Mouse (Mus musculus): Measurements from ENCODE around the gene Anxa3. TPM values are rescaled to one million over a fixed set of nuclear protein-coding genes. Genes with fewer than 3 reads are reported as not detected.

Gene Anxa3
- polyA plus RNA-seq, 1 experiment from 2014 or later = 34.1 TPM

- ATAC-seq (ENCODE audit: insufficient number of reproducible peaks, insufficient read depth, low FRiP score, low TSS enrichment) = no peak
- Histone ChIP-seq H3K27me3 (no peaks in the 10 kb centered on the region), H3K9me3 (no peaks in the 10 kb centered on the region), H3K4me3 (no peak overlapping the region), H3K9ac (no peak overlapping the region), H3K4me1 (no peaks in the 10 kb centered on the region), H3K27ac (no peak overlapping the region), H3K4me2 (replicated peaks) (no peak overlapping the region), H3K36me3 (no peaks in the 10 kb centered on the region)
- WGBS = 36% methylated on average over 3 of the region's 3 CpGs
These were observed 55.2 kb downstream of the Anxa3 start for GRCm38 (mm10) chr5:96848386-96848785.

GRCm38 (mm10) chr5:96849232-96849631, 56.1 kb downstream of the Anxa3 start:
- Histone ChIP-seq H3K9ac (no peak overlapping the region), H3K4me1 (no peaks in the 10 kb centered on the region), H3K36me3 (no peaks in the 10 kb centered on the region), H3K27ac (no peak overlapping the region), H3K27me3 (no peaks in the 10 kb centered on the region), H3K4me3 (no peak overlapping the region), H3K4me2 (replicated peaks) (no peak overlapping the region), H3K9me3 (no peaks in the 10 kb centered on the region)
- no peak for ATAC-seq (ENCODE audit: insufficient number of reproducible peaks, insufficient read depth, low FRiP score, low TSS enrichment)
- WGBS = 54% methylated on average over 3 of the region's 3 CpGs

DNA sequence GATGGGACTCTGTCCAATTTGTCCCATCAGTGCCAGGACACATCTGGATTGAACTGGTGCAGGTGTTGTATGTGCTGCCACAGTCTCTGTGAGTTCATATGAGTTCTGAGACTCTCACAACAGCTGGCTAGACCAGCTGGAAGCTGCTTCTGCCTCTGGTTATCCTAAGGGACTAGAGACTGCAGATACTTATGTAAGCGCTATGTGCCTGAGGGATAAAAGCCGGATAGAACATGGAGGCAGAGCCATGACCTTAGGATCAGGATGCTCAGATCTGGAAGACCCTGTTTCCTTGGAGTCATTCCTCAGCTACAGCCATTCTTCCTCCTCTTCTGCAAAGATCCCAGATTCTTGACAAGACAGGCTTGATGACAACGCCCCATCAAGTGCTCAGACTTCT, 60.3 kb downstream of the Anxa3 start:
- no peak overlapping the region for H3K4me2 ChIP-seq (replicated peaks)
- H3K27me3 ChIP-seq = no peaks in the 10 kb centered on the region
- H3K9me3 ChIP-seq = no peaks in the 10 kb centered on the region
- no peaks in the 10 kb centered on the region for H3K36me3 ChIP-seq
- ATAC-seq (ENCODE audit: insufficient number of reproducible peaks, insufficient read depth, low FRiP score, low TSS enrichment) = no peak
- H3K4me3 ChIP-seq = no peak overlapping the region
- no peak overlapping the region for H3K27ac ChIP-seq
- no peaks in the 10 kb centered on the region for H3K4me1 ChIP-seq
- no peak overlapping the region for H3K9ac ChIP-seq
- 74% methylated on average over 3 of the region's 3 CpGs for WGBS

- H3K4me3 ChIP-seq = no peak overlapping the region
- H3K27ac ChIP-seq = no peak overlapping the region
- no peak overlapping the region for H3K4me2 ChIP-seq (replicated peaks)
- H3K9me3 ChIP-seq = no peaks in the 10 kb centered on the region
- no peaks in the 10 kb centered on the region for H3K36me3 ChIP-seq
- no peaks in the 10 kb centered on the region for H3K27me3 ChIP-seq
- H3K9ac ChIP-seq = no peak overlapping the region
- WGBS = 75% methylated on average over 3 of the region's 3 CpGs
- no peak for ATAC-seq (ENCODE audit: insufficient number of reproducible peaks, insufficient read depth, low FRiP score, low TSS enrichment)
- H3K4me1 ChIP-seq = no peaks in the 10 kb centered on the region
These were observed 61.2 kb downstream of the Anxa3 start for GRCm38 (mm10) chr5:96854350-96854749.

DNA sequence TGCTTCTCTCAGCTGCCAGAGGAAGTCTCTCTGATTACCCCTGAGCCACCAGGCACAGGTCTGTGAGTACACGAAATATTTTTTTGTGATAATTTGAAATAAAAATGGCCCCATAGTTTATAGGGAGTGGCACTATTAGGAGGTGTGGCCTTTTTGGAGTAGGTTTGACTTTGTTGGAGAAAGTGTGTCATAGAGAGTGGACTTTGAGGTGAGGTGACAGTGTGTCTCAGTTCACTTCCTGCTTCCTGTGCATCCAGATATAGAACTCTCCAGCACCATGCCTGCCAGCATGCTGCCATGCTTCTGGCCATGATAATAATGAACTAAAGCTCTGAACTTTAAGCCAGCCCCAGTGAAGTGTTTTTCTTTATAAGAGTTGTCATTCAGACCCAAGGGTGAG, 66.8 kb downstream of the Anxa3 start:
- Histone ChIP-seq H3K27me3 (no peaks in the 10 kb centered on the region), H3K9ac (no peak overlapping the region), H3K4me1 (no peaks in the 10 kb centered on the region), H3K27ac (no peak overlapping the region), H3K36me3 (no peaks in the 10 kb centered on the region), H3K4me3 (no peak overlapping the region), H3K9me3 (no peaks in the 10 kb centered on the region), H3K4me2 (replicated peaks) (no peak overlapping the region)
- 88% methylated on average over 1 of the region's 1 CpGs for WGBS
- no peak for ATAC-seq (ENCODE audit: insufficient number of reproducible peaks, insufficient read depth, low FRiP score, low TSS enrichment)

DNA sequence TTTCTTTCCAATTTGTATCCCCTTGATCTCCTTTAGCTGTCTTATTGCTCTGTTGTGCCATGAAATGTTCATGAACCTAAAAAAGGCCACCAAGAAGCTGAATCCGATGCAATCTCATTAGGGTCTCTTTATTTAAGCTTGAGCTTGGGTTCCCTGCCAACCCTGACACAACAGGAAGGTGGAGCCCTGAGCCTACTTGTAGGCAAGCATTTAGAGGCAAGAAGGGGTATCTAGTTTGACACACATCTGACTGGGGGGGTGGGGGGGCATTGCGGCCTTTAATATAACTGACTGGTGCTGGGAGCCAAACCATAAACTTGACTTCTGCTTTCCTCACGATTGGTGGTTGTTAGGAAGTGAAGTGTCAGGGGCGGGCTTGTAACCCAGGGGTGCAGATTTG, 74.0 kb downstream of the Anxa3 start:
- H3K9me3 ChIP-seq = no peaks in the 10 kb centered on the region
- no peaks in the 10 kb centered on the region for H3K4me1 ChIP-seq
- no peaks in the 10 kb centered on the region for H3K36me3 ChIP-seq
- no peak overlapping the region for H3K27ac ChIP-seq
- WGBS = 77% methylated on average over 4 of the region's 4 CpGs
- no peak overlapping the region for H3K4me3 ChIP-seq
- no peaks in the 10 kb centered on the region for H3K27me3 ChIP-seq
- no peak for ATAC-seq (ENCODE audit: insufficient number of reproducible peaks, insufficient read depth, low FRiP score, low TSS enrichment)
- H3K4me2 ChIP-seq (replicated peaks) = no peak overlapping the region
- no peak overlapping the region for H3K9ac ChIP-seq

GRCm38 (mm10) chr5:96868893-96869292, 75.8 kb downstream of the Anxa3 start:
- H3K4me2 ChIP-seq (replicated peaks) = no peak overlapping the region
- no peaks in the 10 kb centered on the region for H3K9me3 ChIP-seq
- H3K27me3 ChIP-seq = no peaks in the 10 kb centered on the region
- 64% methylated on average over 6 of the region's 6 CpGs for WGBS
- no peaks in the 10 kb centered on the region for H3K4me1 ChIP-seq
- H3K9ac ChIP-seq = no peak overlapping the region
- H3K36me3 ChIP-seq = no peaks in the 10 kb centered on the region
- H3K27ac ChIP-seq = no peak overlapping the region
- H3K4me3 ChIP-seq = no peak overlapping the region
- no peak for ATAC-seq (ENCODE audit: insufficient number of reproducible peaks, insufficient read depth, low FRiP score, low TSS enrichment)

DNA sequence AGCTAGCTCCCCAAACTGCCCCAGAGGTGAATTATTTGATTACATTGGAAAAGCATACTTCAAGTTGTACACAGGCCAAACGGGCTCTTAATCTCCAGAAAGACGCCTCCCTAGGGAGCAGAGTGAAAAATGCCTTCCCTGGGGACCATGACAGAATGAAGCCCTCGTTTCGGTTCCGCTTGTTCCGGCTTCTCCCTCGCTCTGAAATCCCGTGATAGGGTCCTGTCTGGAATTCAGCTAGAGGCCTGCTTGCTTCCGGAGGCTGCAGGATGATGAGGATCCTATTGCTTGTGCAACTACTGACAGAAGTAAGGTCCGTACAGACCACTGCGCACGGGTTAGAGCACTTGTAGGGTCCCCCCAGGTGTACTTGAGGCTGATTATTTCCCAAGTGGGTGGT, 77.9 kb downstream of the Anxa3 start:
- Histone ChIP-seq H3K4me3 (no peak overlapping the region), H3K9ac (no peak overlapping the region), H3K9me3 (no peaks in the 10 kb centered on the region), H3K36me3 (no peaks in the 10 kb centered on the region), H3K4me2 (replicated peaks) (no peak overlapping the region), H3K27me3 (no peaks in the 10 kb centered on the region), H3K4me1 (no peaks in the 10 kb centered on the region), H3K27ac (no peak overlapping the region)
- ATAC-seq (ENCODE audit: insufficient number of reproducible peaks, insufficient read depth, low FRiP score, low TSS enrichment) = no peak
- 84% methylated on average over 12 of the region's 12 CpGs for WGBS

- no peak overlapping the region for H3K27ac ChIP-seq
- no peaks in the 10 kb centered on the region for H3K36me3 ChIP-seq
- H3K9me3 ChIP-seq = 0 out of 2 replicates have a peak, but pooled peaks cover 3% of the 10 kb centered on the region
- no peaks in the 10 kb centered on the region for H3K27me3 ChIP-seq
- no peak for ATAC-seq (ENCODE audit: insufficient number of reproducible peaks, insufficient read depth, low FRiP score, low TSS enrichment)
- H3K9ac ChIP-seq = no peak overlapping the region
- 95% methylated on average over 1 of the region's 1 CpGs for WGBS
- H3K4me3 ChIP-seq = no peak overlapping the region
- H3K4me1 ChIP-seq = no peaks in the 10 kb centered on the region
- no peak overlapping the region for H3K4me2 ChIP-seq (replicated peaks)
These were observed 85.0 kb downstream of the Anxa3 start for GRCm38 (mm10) chr5:96878178-96878577.

- Histone ChIP-seq H3K27ac (no peak overlapping the region), H3K27me3 (no peaks in the 10 kb centered on the region), H3K36me3 (no peaks in the 10 kb centered on the region), H3K4me2 (replicated peaks) (no peak overlapping the region), H3K9ac (no peak overlapping the region), H3K4me1 (no peaks in the 10 kb centered on the region), H3K4me3 (no peak overlapping the region), H3K9me3 (0 out of 2 replicates have a peak, but pooled peaks cover 3% of the 10 kb centered on the region)
- ATAC-seq (ENCODE audit: insufficient number of reproducible peaks, insufficient read depth, low FRiP score, low TSS enrichment) = no peak
- 91% methylated on average over 11 of the region's 11 CpGs for WGBS
These were observed 85.9 kb downstream of the Anxa3 start for GRCm38 (mm10) chr5:96878851-96879540.

- Histone ChIP-seq H3K9me3 (0 out of 2 replicates have a peak, but pooled peaks cover 3% of the 10 kb centered on the region), H3K4me1 (no peaks in the 10 kb centered on the region), H3K4me3 (no peak overlapping the region), H3K9ac (no peak overlapping the region), H3K27me3 (no peaks in the 10 kb centered on the region), H3K36me3 (no peaks in the 10 kb centered on the region), H3K27ac (no peak overlapping the region), H3K4me2 (replicated peaks) (no peak overlapping the region)
- 45% methylated on average over 5 of the region's 5 CpGs for WGBS
- ATAC-seq (ENCODE audit: insufficient number of reproducible peaks, insufficient read depth, low FRiP score, low TSS enrichment) = no peak
These were observed 87.1 kb downstream of the Anxa3 start for GRCm38 (mm10) chr5:96880231-96880630.

DNA sequence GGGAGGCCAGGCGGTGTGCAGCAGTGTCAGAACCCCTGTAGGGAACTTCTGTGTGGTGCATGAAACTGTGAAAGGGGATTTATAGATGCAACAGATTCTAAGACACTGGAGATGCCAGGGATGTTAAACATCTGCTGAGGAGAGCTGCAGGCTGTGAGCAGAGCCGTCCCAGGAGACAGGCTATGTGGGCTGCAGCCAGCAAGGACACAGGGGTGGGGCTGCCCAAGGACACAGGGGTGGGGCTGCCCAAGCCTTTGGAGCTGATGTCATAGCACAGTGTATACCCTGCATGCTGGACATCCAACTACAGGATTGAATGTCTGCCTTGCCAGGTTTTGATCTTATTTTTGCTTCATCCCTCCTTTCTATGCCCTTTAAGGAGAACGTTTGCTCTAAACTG, 88.0 kb downstream of the Anxa3 start:
- Histone ChIP-seq H3K4me2 (replicated peaks) (no peak overlapping the region), H3K27ac (no peak overlapping the region), H3K27me3 (no peaks in the 10 kb centered on the region), H3K9me3 (0 out of 2 replicates have a peak, but pooled peaks cover 3% of the 10 kb centered on the region), H3K4me3 (no peak overlapping the region), H3K9ac (no peak overlapping the region), H3K36me3 (no peaks in the 10 kb centered on the region), H3K4me1 (no peaks in the 10 kb centered on the region)
- no peak for ATAC-seq (ENCODE audit: insufficient number of reproducible peaks, insufficient read depth, low FRiP score, low TSS enrichment)
- 72% methylated on average over 3 of the region's 3 CpGs for WGBS
